Mouse (Mus musculus): ENCODE data around the gene Pvr.

The Pvr gene

DNA sequence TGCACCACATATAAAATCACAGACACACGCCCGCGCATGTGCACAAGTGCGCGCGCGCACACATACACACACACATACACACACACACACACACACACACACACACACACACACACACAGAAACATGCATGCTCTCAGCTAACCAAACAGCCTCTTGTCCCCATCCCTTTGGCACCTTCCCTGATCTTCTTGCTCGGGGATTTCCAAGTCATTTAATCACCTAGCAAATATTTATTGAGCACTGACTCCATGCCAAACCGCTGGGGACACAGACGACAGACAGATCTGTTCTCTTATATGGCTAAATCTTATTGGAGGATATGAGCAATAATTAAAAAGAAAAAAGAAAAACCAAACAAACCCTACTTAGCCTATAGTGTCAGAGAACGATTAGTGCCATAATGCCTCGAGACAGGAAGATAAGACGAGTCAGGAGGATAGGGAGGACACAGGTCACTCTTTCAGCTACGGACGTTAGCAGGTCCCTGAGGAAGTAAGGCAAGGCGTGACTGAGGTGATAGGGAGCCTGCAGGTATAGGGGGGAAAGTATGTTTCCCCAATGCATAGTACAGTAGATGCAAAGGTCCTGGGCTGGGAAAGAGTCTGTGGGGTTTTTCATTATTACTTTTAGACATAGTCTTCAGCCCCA lies 53.1 kb downstream of the Pvr start:
- no peak for DNase-seq

DNA sequence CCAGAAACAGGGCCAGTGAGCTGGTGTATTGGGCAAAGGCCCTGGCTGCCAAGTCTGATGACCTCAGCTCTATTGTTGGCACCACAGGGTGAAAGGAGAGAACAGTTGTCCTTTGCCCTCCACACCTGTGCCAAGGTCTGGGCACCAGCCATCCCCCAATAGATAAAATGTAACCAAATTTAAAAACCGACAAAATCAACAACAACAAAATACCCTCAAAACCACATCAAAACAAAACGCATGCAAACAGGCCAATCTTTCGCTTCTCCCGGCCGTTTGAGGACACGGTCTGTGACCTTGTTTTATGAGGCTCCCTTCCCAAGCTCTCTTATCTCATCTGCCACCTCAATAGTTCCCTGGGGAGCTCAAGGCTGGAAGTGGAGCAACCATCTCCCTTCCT lies 54.5 kb downstream of the Pvr start:
- peak; percentile 93 for DNase-seq

DNA sequence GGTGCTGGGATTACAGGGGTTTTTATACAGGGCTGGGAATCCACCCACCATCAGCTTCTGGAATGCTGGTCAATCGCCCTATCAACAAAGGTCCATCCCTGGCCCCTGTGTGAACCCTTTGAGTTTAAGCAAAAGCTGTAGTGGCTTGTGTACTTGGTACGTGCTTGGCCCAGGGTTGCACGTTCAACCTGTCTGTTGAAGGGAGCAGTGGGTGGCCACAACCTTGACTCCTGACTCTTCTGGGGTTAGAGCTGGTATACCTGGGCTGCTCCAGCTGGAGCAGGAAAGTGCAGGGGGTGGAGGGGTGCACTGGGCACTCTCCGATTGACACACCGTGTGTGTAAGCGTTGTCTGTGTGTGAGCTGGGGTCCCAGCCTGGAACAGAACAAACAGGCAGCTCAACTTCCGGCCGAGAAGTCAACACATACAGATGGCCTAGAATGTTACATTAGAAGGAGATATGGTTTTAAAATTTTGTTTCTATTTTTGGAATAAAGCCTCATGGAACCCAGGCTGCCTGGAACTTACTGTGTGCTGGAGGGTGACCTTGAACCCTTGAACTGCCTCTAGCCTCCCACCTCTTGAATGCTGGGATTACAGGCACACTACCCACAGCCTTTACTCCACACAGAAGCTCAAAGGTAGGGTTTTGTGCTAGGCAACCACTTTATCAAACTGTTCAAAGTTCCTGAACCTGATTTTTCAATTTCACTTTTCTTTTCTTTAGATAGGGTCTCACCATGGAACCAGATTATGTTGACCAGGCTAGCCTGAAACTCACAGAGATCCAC lies 55.5 kb downstream of the Pvr start:
- DNase-seq, result peak; percentile 81

DNA sequence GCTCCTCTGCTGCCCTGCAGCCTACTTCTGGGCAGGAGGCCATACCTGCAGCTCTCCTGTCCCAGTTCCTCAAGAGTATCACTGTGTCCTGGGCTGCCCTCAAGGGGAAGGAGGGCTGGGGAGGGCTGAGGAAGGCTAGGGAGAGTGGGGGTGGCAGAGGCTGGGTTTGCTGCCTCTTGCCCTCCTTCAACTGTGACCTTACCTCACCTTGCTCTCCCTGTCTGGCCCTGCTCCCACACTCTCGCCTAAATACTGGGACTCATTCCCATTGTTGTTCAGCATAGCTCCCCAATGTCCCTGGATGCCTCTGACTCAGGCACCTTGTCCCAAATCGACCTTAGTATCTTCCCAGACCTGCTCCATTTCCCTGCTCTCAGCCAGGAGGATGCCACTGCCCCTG lies 56.7 kb downstream of the Pvr start:
- peak; percentile 95 for DNase-seq

DNA sequence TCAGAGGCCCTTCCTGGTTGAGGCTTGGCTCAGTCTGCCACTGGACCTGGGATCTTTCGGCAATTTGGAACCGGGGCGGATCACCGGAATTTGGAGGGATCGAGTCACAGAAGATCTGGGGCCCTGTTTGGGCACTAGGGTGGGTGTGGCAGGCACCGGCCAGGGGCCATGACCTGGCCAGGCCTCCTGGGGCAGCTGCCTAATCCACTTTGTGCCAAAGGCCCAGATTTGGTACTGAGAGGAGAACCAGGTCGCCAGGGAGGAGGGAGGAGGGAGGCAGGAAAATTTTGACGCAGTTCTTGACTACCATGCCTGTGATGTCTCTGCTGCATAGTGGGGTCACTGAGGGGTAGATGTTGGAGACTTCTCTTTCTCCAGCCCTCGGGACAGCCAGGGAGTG lies 59.8 kb downstream of the Pvr start, which contains the start of gene Ceacam16:
Gene Ceacam16, minus strand, starts transcription at position 101 of the 400 bp plus-strand sequence.
- peak; percentile 89 for DNase-seq

DNA sequence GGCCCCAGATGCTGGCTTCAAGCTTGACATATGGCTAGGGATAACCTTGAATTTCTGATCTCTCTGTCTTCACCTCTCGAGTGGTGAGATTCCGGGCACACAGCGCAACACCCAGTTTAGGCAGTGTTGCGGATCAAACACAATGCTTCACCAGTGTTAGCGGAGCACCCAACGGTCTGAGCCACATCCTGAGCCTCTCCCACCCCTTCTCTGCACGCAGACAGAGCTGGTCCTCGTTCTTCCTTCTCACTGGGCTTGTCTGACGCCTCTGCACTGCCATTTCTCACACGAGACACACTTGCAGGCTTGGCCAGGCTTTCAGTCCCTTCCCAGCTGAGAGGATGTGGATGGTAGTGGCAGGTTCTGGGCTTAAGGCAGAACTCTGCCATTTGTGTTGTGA lies 61.2 kb downstream of the Pvr start:
- no peak for DNase-seq

DNA sequence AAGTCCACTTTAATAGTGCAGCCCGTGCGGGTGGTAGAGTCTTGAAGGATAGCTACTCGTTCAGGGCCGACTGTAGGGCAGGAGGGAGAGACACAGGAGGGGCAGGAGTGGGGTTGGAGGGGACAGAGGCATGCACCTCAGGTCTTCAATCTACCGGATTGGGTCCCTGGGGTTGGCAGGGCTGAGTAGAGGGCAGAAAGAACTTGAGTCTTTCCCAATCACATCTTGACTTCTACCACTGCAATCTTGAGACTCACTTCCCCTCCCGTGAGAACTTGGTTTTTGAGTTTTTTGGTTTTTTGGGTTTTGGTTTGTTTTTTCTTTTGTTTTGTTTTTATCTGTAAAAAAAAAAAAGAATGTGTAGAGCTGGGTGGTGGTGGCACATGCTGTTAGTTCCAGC lies 64.7 kb downstream of the Pvr start:
- DNase-seq, result no peak

DNA sequence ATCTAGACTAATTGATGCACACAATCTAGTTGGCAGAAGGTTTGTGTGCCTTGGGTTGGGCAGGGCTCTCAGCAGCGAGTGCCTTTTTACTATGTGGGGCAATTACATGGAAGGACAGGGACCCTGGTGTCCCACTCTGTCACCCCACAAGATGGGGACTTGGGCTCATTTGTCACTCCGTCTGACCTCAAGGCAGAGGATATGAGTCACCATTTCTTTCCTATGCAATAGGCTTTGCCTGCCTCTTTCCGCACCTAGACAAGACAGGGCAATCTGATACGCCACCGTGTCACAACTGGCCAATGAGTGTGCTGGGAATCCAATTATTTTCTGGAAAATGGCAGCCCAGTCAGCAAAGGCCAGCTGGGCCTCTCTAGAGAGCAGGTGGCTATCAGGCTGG lies 65.3 kb downstream of the Pvr start:
- peak; percentile 82 for DNase-seq

Measured in heart, adult 11 months (tissue).